Mouse (Mus musculus): ENCODE measurements around the gene B3glct.

The B3glct gene

DNA sequence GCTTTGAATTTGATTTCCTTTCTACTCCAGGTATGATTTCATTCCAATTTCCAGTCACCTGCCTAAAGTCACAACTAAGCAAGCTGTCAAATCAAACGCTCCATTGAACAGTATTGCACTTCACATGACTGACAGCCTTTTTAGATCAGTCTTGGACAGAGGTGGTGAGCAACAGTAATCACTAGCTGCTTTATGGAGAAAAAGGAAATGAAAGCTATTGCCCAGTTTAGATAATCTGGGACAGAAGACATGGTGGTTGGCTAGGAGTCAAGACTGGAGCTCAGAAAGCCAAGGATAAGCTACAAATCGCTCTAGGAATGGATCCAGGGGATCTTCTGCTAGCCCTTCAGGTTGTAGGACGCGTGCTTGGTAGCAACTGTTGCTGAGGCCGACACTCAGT is 14.6 kb upstream of the B3glct start:
- no peak for DNase-seq (ENCODE audit: low read depth, low spot score)

- no peak for DNase-seq (ENCODE audit: low read depth, low spot score)
Measured at GRCm38 (mm10) chr5:149677196-149677595, 834 bp upstream of the B3glct start.

- DNase-seq (ENCODE audit: low read depth, low spot score) = no peak
Measured at GRCm38 (mm10) chr5:149678990-149679348, 939 bp downstream of the B3glct start.

GRCm38 (mm10) chr5:149679362-149679761 is 1.3 kb downstream of the B3glct start:
- no peak for DNase-seq (ENCODE audit: low read depth, low spot score)

DNA sequence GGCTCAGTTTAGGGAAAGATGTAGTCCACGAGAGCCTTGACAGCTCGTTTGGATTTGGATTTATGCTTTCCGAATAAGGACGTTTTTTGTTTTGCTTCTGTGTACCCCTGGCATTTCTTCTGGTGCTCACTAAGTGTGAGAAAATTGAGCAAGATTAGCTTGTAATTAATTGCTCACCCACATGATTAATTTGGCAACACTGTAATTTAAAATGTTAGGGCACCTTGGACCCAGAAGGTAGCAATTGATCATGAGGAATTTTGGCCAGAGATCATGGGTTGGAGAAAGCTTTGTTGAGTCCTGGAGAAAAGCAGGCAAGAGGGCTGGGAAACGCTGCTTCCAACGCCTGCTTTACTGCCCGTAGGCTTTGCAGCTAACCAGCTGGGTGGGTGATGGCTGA is 1.9 kb downstream of the B3glct start:
- no peak for DNase-seq (ENCODE audit: low read depth, low spot score)

GRCm38 (mm10) chr5:149680946-149681345 is 2.9 kb downstream of the B3glct start:
- DNase-seq (ENCODE audit: low read depth, low spot score) = no peak

GRCm38 (mm10) chr5:149689860-149690259 is 11.8 kb downstream of the B3glct start:
- no peak for DNase-seq (ENCODE audit: low read depth, low spot score)

GRCm38 (mm10) chr5:149692548-149692947 is 14.5 kb downstream of the B3glct start:
- no peak for DNase-seq (ENCODE audit: low read depth, low spot score)

DNA sequence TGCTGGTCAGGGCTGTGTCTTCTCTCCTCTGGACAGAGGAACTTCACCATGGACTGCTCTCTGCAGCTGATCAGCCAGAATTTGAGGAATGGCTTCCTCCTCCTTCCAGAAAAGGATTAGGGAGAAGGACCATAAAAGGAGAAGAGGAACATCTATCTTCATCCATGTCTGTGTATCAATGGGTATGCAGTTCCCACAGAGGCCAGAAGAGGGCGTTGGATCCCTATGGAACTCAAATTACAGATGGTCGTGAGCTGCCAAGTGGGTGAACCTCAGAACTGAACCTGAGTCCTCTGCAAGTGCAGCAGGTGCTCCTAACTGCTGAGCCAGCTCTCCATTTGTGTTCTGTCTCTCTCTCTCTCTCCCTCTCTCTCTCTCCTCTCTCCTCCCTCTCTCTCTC is 15.2 kb downstream of the B3glct start:
- DNase-seq (ENCODE audit: low read depth, low spot score) = no peak

- DNase-seq (ENCODE audit: low read depth, low spot score) = no peak
Measured at GRCm38 (mm10) chr5:149693968-149694367, 15.9 kb downstream of the B3glct start.

DNA sequence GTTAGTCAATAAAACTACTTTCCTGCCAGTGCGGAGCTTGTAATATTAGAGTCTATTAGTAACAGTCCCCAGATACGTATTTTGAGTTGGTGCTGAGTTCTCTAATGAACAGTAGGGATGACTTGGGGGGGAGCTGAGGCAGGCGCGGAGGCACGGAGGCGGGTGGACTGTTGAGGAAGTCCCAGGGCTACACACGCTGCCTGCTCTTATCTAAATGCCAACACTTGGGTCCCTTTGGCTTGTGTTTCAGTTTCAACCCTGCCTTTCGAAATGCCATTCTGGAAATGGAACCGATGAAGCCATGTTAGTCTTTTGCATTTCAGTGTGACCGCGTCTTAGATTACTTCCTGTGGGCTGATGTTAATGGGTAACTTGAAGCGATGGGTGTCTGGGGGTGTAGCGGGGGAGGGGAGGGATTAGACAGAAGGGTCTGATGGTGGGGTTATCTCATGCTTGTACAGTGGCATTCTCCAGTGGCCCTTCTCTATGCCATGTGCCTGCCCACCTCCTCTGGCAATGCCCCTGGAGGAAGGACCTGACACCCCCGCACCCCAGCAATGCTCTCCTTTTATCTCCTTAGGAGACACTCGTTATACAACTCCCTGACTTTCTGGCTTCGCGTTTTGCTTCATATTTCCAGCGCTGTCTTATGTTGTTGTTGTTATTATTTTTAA is 17.2 kb downstream of the B3glct start:
- no peak for DNase-seq (ENCODE audit: low read depth, low spot score)

DNA sequence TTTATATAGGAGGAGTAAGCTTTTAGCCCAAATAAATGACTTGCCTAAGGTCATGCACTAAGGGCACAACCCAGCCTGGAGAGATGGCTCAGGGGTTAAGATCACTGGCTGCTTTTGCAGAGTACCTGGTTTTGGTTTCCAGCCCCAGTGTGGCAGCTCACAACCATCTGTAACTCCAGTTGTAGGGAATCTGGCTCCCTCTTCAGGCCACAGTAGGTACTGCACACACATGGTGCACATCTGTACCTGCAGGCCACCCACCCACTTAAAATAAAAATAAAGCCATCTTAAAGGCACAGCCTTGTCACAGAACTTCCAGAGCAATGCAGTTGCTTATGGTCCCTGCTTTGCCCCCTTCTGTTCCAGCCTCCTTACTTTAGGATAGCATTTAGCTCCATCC is 24.7 kb downstream of the B3glct start:
- DNase-seq (ENCODE audit: low read depth, low spot score) = no peak

- DNase-seq (ENCODE audit: low read depth, low spot score) = no peak
Measured at GRCm38 (mm10) chr5:149711545-149711944, 33.5 kb downstream of the B3glct start.

DNA sequence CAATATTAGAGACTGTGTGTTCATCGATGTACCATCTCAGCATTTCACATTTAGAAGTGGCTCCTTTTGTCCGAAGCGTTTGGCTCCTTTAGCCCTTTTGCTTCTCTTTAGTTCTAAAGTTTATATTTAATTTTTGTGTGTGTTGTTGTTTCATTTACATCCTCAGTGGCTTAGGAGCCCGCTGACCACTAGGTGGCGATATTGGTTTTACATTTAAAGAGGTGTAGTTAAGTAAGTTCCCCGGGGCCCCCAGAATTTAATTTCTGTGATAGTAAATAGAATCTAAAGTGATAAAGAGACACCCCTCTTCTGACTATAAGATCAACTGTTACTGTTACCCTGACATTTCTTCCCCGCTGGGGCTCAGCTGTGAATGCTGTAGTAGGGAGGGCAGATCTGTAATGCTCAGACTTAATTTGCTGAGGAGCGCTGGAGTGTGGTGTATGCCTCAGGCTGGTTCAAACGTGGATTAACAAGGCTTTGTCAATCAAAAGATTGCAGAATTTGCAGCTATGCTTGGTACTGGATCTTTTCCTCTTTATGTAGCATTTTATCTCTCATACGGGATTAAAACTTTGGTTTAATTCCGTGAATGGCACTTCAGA is 35.2 kb downstream of the B3glct start:
- peak; percentile 10 for DNase-seq (ENCODE audit: low read depth, low spot score)

- no peak for DNase-seq (ENCODE audit: low read depth, low spot score)
Measured at GRCm38 (mm10) chr5:149713834-149714233, 35.8 kb downstream of the B3glct start.

GRCm38 (mm10) chr5:149715571-149716328 is 37.7 kb downstream of the B3glct start:
- no peak for DNase-seq (ENCODE audit: low read depth, low spot score)

GRCm38 (mm10) chr5:149716329-149716690 is 38.3 kb downstream of the B3glct start:
- DNase-seq (ENCODE audit: low read depth, low spot score) = no peak

- DNase-seq (ENCODE audit: low read depth, low spot score) = no peak
Measured at GRCm38 (mm10) chr5:149731776-149732175, 53.7 kb downstream of the B3glct start.

GRCm38 (mm10) chr5:149737210-149737609 is 59.2 kb downstream of the B3glct start:
- DNase-seq (ENCODE audit: low read depth, low spot score) = no peak

GRCm38 (mm10) chr5:149740145-149740544 is 62.1 kb downstream of the B3glct start:
- no peak for DNase-seq (ENCODE audit: low read depth, low spot score)

- DNase-seq (ENCODE audit: low read depth, low spot score) = no peak
Measured at GRCm38 (mm10) chr5:149740703-149741102, 62.7 kb downstream of the B3glct start.

- DNase-seq (ENCODE audit: low read depth, low spot score) = no peak
Measured at GRCm38 (mm10) chr5:149742286-149742685, 64.3 kb downstream of the B3glct start.

DNA sequence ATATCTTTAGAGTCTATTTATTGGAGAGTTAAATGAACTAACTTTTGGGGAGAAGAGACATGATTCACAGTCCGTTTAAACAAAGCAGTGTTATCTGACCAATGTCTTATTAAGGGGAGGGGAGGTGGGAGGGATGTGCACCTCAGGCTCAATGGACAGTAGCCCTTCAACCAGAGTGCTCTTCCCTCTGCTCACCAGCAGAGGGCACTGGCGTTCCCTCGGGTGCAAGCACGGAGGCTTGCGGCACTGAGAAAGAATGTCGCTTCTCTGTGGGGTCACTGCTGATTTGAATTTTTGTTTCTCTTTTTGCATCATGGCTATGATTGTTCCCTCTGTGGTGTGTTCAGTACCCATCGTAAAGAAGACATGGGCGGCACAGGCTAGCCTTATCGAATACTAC is 67.0 kb downstream of the B3glct start:
- DNase-seq (ENCODE audit: low read depth, low spot score) = no peak
